Mouse (Mus musculus): ENCODE results near the gene Fam169b.

- TF ChIP-seq CTCF (IDR thresholded peaks at IDR 0.05; ENCODE audit: low read depth), result no peak
- TF ChIP-seq EP300 (IDR thresholded peaks at IDR 0.05; ENCODE audit: low read depth), result no peak
Observed at GRCm38 (mm10) chr7:68225427-68226054, 48.1 kb upstream of the Fam169b start.

Measured in heart, postnatal 0 days (tissue).